Mouse (Mus musculus) C2C12 (cell line): ENCODE measurements around the gene Khnyn. TPM values are rescaled to one million over a fixed set of nuclear protein-coding genes. Genes with fewer than 3 reads are reported as not detected.

Source experiments
- H3K27me3 ChIP-seq: one replicate; pipeline ENCODE4 v1.6.1; 2011; ENCODE audit not compliant: control insufficient read depth, insufficient read depth, insufficient read length
- H3K36me3 ChIP-seq: one replicate; pipeline ENCODE4 v1.6.1; 2011; ENCODE audit not compliant: control insufficient read depth, insufficient read depth
- H3K4me3 ChIP-seq: one replicate; pipeline ENCODE4 v1.5.1; 2011; ENCODE audit warnings: mild to moderate bottlenecking, control low read depth; ENCODE audit not compliant: poor library complexity, insufficient read depth, severe bottlenecking
- H3K79me2 ChIP-seq: one replicate; pipeline ENCODE4 v1.6.1; 2011; ENCODE audit not compliant: control insufficient read depth, insufficient read depth
- H3K79me3 ChIP-seq: one replicate; pipeline ENCODE4 v1.6.1; 2011; ENCODE audit warnings: low read depth, control low read depth
- H3ac ChIP-seq: one replicate; pipeline ENCODE3; 2011; ENCODE audit warnings: low read depth; ENCODE audit not compliant: control insufficient read depth, insufficient read length
- CEBPB ChIP-seq: IDR thresholded peaks from one replicate; pipeline ENCODE4 v1.6.1; 2011; ENCODE audit warnings: low read depth, mild to moderate bottlenecking, control low read depth, moderate library complexity
- CTCF ChIP-seq: IDR thresholded peaks from one replicate; pipeline ENCODE4 v1.5.1; 2011; ENCODE audit not compliant: control insufficient read depth, insufficient read depth, insufficient read length
- FOSL1 ChIP-seq: IDR thresholded peaks from one replicate; pipeline ENCODE4 v1.8.0; 2011; ENCODE audit warnings: mild to moderate bottlenecking, low read length; ENCODE audit not compliant: poor library complexity, insufficient read depth, severe bottlenecking
- MAX ChIP-seq: IDR thresholded peaks from one replicate; pipeline ENCODE4 v1.6.1; 2011; ENCODE audit warnings: mild to moderate bottlenecking, control low read depth
- MYOD1 ChIP-seq: IDR thresholded peaks from one replicate; pipeline ENCODE4 v1.6.1; 2011; ENCODE audit warnings: low read depth; ENCODE audit not compliant: control insufficient read depth, insufficient read length
- MYOG ChIP-seq: IDR thresholded peaks from one replicate; pipeline ENCODE4 v1.6.1; 2011; ENCODE audit not compliant: control insufficient read depth, insufficient read length; ENCODE audit errors: extremely low read depth
- USF1 ChIP-seq: IDR thresholded peaks from one replicate; pipeline ENCODE4 v1.6.1; 2011; ENCODE audit warnings: low read depth, mild to moderate bottlenecking, control low read depth, moderate library complexity
- polyA plus RNA-seq: library from polyadenylated mRNA; unstranded; fragments of >200 nt; fragmentation: generic; extraction: Trizol; gene quantifications from one replicate; pipeline ENCODE4 v1.2.1, GENCODE M21; 2012; ENCODE audit warnings: missing spikeins

Khnyn gene
- polyA plus RNA-seq, 1 experiment: 3.6 TPM

DNA sequence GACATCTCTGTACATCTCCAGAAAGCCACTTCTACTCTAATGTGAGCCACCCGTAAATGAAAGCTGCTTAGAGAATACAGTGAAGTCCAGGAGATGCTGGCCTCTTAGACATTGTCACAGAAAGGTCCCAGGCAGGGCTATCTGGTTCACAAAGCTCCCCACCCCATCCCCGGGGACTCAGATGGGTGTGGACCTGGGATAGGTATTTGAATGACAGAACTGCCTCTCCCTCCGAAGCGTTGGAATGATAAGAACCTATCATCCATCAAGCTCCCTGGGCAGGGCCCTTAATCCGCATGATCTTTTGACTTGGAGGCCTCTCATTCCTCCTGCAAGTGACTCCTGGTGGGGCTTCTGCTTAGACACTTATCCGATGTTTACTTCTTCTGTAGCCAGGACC lies 33.9 kb upstream of the Khnyn start:
- peaks cover 12% of the 10 kb centered on the region for H3K27me3 ChIP-seq
- no peak overlapping the region for H3ac ChIP-seq
- no peaks in the 10 kb centered on the region for H3K79me2 ChIP-seq
- no peaks in the 10 kb centered on the region for H3K36me3 ChIP-seq
- no peak for TF ChIP-seq FOSL1
- TF ChIP-seq MYOG: no peak
- TF ChIP-seq MAX: no peak
- TF ChIP-seq CTCF: no peak
- no peak for TF ChIP-seq MYOD1
- no peak for TF ChIP-seq CEBPB
- no peak for TF ChIP-seq USF1
- H3K79me3 ChIP-seq: no peaks in the 10 kb centered on the region
- H3K4me3 ChIP-seq: no peak overlapping the region

GRCm38 (mm10) chr14:55852646-55853551 lies 31.8 kb upstream of the Khnyn start:
- H3ac ChIP-seq: no peak overlapping the region
- H3K4me3 ChIP-seq: no peak overlapping the region
- H3K27me3 ChIP-seq: peaks cover 16% of the 10 kb centered on the region
- no peaks in the 10 kb centered on the region for H3K79me2 ChIP-seq
- no peak for TF ChIP-seq CTCF
- TF ChIP-seq MYOD1: no peak
- TF ChIP-seq FOSL1: no peak
- TF ChIP-seq USF1: no peak
- TF ChIP-seq CEBPB: no peak
- TF ChIP-seq MAX: no peak
- no peak for TF ChIP-seq MYOG
- H3K79me3 ChIP-seq: no peaks in the 10 kb centered on the region
- no peaks in the 10 kb centered on the region for H3K36me3 ChIP-seq

GRCm38 (mm10) chr14:55853621-55854285 lies 31.0 kb upstream of the Khnyn start, which contains the start of gene Nynrin:
Gene Nynrin (plus strand): TSS chr14:55854010.
- Histone ChIP-seq H3K36me3 (no peaks in the 10 kb centered on the region), H3K27me3 (peaks cover 19% of the 10 kb centered on the region), H3ac (peak within 1 kb of the TSS; percentile 14), H3K79me2 (no peaks in the 10 kb centered on the region), H3K4me3 (no peak within 1 kb of the TSS), H3K79me3 (no peaks in the 10 kb centered on the region)
- TF ChIP-seq USF1 (no peak), CEBPB (no peak), MAX (no peak), MYOG (no peak), CTCF (no peak), FOSL1 (no peak), MYOD1 (no peak)

DNA sequence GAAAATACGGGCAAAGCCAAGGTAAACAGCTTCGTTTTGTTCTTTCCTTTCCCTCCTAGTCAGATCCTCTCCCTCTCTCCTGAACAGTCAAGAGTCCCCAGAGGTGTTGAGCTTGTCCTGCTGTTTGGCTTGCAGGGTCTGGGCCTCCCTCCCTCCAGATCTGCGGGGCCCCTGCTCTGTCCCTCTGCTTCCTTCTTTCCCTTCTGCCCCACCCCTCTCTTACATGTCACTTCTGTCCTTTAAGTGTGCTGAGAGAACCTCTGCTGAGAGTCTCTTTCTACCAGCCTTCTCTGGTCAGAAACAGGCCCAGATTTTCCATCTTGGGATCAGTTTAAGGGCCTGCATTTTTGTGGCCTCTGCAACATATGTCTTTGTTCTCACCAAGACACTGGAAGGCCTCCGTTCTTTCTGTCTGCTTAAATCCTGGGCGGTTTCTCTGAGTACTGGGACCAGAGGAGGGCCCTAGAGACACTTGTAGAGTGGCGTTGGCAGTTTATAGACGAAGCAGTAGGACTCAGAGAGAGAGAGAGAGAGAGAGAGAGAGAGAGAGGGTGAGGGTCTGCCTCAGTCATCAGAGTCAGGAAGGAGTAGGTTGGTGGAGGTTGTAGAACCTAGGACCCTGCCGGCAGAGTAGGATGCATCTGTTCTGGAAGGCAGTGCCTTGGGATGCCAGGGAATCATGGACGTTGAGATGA lies 30.2 kb upstream of the Khnyn start:
- Histone ChIP-seq H3K36me3 (no peaks in the 10 kb centered on the region), H3ac (no peak overlapping the region), H3K27me3 (peaks cover 19% of the 10 kb centered on the region), H3K79me2 (no peaks in the 10 kb centered on the region), H3K4me3 (no peak overlapping the region), H3K79me3 (no peaks in the 10 kb centered on the region)
- TF ChIP-seq MYOD1 (no peak), FOSL1 (no peak), USF1 (no peak), MYOG (no peak), MAX (no peak), CTCF (no peak)

- peaks cover 19% of the 10 kb centered on the region for H3K27me3 ChIP-seq
- TF ChIP-seq CEBPB (no peak), MAX (no peak), FOSL1 (no peak), USF1 (no peak), CTCF (no peak)
Observed at GRCm38 (mm10) chr14:55855101-55855561, 29.6 kb upstream of the Khnyn start.

More at GRCm38 (mm10) chr14:55855101-55855561, 29.6 kb upstream of the Khnyn start:
- H3K79me2 ChIP-seq: no peaks in the 10 kb centered on the region
- H3ac ChIP-seq: no peak overlapping the region
- H3K79me3 ChIP-seq: no peaks in the 10 kb centered on the region
- H3K36me3 ChIP-seq: no peaks in the 10 kb centered on the region
- H3K4me3 ChIP-seq: no peak overlapping the region
